Mouse (Mus musculus): ENCODE results near the gene Dnhd1. TPM values are rescaled to one million over a fixed set of nuclear protein-coding genes. Genes with fewer than 3 reads are reported as not detected.

The Dnhd1 gene
- total RNA-seq, 2 experiments from 2014 or later: 4.1 to 4.8 TPM

Other genes with a start within 250 kb of the Dnhd1 start
- gene Cnga4, start 246.3 kb upstream of the Dnhd1 start, total RNA-seq (2021): under 1 TPM; 0.14 to 0.32 TPM
- gene Cckbr, start 225.1 kb upstream of the Dnhd1 start, total RNA-seq (2021): 1 to 10 TPM; 4.2 to 6.1 TPM
- 10 to 100 TPM; 11.7 to 13.8 TPM for gene Cavin3, start 168.5 kb upstream of the Dnhd1 start, total RNA-seq (2021)
- 10 to 100 TPM; 59.3 to 65.7 TPM for gene Smpd1, start 96.5 kb upstream of the Dnhd1 start, total RNA-seq (2021)
- gene Apbb1, start 69.2 kb upstream of the Dnhd1 start, total RNA-seq (2021): 100 to 1,000 TPM; 327 to 331 TPM
- under 1 TPM in 1 of 2 experiments, not detected in 1; 0.26 TPM for gene Hpx, start 50.7 kb upstream of the Dnhd1 start, total RNA-seq (2021)
- 100 to 1,000 TPM; 167 to 168 TPM for gene Trim3, start 17.3 kb upstream of the Dnhd1 start, total RNA-seq (2021)
- 10 to 100 TPM; 63.7 to 70.1 TPM for gene Timm10b, start 10.8 kb upstream of the Dnhd1 start, total RNA-seq (2021)
- gene Arfip2, start 10.4 kb upstream of the Dnhd1 start, total RNA-seq (2021): 10 to 100 TPM; 77.0 to 77.8 TPM
- gene Gm45799, start 10.3 kb upstream of the Dnhd1 start, total RNA-seq (2021): 1 to 10 TPM; 8.9 to 9.1 TPM
- gene Ilk, start 85.8 kb downstream of the Dnhd1 start, total RNA-seq (2021): 100 to 1,000 TPM; 113 to 114 TPM
- 10 to 100 TPM; 11.3 to 13.9 TPM for gene Rrp8, start 86.6 kb downstream of the Dnhd1 start, total RNA-seq (2021)
- gene Taf10, start 93.5 kb downstream of the Dnhd1 start, total RNA-seq (2021): 100 to 1,000 TPM; 109 to 110 TPM
- gene Tpp1, start 101.4 kb downstream of the Dnhd1 start, total RNA-seq (2021): 10 to 100 TPM; 16.0 to 24.7 TPM
- 10 to 100 TPM; 84.6 to 90.6 TPM for gene Dchs1, start 136.8 kb downstream of the Dnhd1 start, total RNA-seq (2021)
- 10 to 100 TPM; 76.5 to 87.4 TPM for gene Mrpl17, start 160.3 kb downstream of the Dnhd1 start, total RNA-seq (2021)

All from left cerebral cortex, postnatal 4 days (tissue).